Mouse (Mus musculus) layer of hippocampus, adult 11-12 months (tissue): ENCODE measurements around the gene Unc5a.

Experiments
- DNase-seq: peaks from one replicate; pipeline ENCODE4 v3.0.0; 2022; ENCODE audit warnings: low spot score

The Unc5a gene

GRCm38 (mm10) chr13:55004646-55005045 lies 55.4 kb downstream of the Unc5a start:
- DNase-seq, result no peak

DNA sequence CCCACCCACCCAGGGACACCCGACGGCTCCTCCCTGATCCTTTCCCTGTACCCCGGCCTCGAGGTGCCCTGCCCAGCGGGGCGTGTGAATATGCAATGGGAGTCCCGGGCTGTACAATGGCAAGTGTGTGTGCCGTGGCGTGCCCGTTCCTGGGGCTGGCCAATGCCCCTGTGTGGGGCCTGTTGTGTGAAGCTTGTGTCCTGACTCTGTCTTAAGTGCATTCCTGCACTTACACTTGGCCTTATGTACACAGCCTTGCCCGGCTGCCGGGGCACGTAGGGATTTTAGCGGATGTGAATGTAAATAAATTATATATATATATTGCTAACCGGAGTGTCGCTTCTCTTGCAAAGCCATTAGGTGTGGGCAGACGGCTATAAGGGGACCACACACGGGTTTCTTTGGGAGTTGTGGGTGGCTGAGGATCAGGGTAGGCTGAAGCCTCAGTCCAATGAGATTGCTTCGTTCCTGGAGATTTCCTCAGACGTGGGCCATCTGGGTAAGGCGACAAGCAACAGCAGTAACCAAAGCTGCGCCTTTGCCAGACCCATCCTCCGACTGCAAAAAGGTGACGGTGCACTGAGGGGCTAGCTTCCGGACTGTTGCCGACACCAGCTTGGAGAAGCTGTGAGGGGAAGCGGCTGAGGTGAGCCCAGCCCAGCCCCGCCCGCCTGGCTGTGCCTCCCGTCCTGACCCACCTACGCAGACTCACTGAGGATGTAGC lies 56.6 kb downstream of the Unc5a start:
- DNase-seq, result no peak

- no peak for DNase-seq
Observed at GRCm38 (mm10) chr13:55006415-55006742, 57.2 kb downstream of the Unc5a start.

DNA sequence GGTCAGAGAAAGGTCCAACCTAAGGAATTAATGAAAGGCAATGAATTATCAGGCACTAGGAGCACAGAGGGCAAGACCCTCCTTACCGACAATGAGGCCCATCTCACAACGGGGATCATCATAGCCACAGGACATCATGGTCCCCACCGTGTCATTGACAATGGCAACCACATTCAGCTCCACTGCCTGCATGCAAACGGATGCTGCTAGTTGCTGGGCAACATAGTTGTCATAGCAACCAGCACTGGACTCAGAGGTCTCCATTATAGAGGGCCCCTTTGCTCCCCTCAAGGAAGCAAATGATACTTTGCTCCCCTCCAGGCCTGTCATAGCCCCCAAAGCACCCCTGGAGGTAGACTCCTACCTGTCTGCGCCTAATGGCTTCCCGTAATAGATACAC lies 59.4 kb downstream of the Unc5a start:
- no peak for DNase-seq

DNA sequence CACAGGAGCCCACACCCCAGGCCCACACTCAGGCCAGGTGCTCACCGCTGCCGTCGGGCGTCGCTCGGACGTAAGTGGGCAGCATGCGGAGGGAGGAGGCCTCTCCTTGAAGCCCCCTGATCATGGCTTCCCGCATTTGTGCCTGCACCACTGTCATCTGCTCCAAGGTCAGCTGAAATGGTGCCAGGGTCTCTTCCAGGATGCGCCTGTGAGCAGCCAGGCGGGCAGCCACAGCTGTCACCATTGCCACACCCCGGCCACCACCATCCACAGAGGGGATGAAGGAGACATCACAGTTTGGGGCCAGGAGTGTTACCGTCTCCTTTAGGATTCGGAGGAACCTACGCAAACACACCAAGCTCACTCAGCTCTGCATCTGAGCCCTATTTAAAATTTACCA lies 61.9 kb downstream of the Unc5a start:
- DNase-seq, result no peak

DNA sequence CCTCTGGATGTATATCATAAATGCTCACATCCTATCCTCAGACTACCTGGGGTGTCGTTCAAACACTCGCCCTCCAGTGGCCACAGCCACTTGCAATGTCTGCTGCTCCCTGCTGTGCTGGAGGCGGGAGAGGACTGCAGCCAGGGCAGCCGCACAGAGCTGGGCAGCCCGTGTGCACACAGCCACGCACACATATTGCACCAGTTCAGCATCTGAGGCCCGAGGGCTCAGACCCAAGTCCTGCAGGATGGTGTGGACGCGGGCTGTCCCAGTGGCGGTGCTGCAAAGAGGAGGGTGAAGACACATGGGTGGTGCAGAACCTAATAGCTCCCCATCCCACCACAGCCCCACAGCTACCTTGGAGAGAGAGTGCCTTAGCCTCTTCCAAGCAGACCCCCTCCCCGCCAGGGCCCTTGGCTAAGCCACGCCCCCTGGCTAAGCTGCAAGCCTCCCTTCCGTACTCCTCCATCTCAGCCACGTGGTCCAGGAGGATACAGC lies 62.8 kb downstream of the Unc5a start:
- no peak for DNase-seq

GRCm38 (mm10) chr13:55013702-55014344 lies 64.6 kb downstream of the Unc5a start:
- DNase-seq, result no peak

DNA sequence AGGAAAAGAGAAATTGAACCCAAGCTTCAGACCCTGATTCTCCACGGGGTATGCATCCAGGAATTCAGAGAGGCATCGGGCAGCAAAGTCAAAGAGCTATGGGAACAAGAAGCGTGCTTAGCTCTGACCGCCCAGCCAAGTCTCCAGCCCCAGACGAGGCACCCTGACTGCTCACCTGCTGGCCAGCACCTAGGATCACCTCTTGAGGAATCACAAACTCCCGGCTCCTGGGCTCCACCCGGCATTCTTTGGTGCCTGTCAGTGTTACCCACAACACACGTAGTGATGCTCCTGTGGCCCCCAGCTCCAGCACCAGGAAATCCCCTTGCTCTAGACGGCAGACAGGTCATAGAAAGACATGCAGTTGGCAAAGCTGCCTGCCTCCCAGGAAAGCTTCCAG lies 65.2 kb downstream of the Unc5a start:
- no peak for DNase-seq

DNA sequence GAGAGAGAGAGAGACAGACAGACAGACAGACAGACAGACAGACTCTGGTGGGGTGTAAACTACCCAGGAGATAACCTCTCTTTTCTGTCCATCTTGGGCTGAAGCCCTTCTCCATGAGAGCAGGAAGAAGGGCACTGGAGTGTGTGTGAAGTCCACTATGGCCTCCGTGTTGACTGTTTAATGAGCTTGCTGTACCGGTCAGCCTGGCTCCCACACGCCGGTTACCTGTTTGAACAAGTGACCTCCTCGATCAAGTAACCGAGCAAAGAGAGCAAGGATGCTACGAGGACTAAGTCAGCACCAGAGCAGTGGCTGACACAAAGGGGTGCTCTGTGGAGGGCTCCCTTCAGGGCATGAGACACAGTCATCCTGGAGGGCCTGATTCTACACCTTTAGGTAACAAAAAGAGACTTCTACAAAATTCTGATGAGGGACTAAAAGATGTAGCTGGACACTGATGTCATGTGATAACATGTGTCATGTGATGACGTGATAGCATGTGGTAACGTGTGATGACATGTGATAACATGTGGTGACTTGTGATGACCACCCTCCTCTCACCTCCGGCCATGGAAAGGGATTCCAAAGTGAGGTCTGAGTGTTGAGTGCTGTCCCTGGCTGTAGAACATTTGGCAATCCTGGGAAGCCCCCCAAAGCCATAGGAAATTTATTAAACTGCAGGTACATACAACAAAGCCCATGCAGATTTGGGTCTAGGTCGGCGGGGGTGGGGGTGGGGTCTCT lies 68.1 kb downstream of the Unc5a start:
- no peak for DNase-seq

GRCm38 (mm10) chr13:55017898-55018599 lies 68.8 kb downstream of the Unc5a start:
- DNase-seq, result no peak

DNA sequence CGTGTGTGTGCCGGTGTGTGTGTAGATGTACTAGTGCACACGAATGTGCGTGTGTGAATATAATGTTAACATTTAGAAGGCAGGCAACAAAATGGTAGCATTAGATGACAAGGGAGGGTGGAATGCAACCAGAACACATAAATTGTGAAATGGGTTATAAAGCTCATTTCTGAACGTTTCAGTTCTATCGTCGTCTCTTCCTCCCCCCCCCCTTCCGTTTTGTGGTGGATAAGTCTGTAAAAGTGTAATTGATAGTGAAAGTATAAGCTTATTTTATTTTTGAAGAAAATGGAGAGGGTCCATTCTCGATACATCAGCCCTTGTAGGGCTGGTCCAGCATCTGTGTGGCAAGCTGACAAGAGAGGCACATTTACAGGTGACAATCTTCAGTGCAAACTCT lies 69.5 kb downstream of the Unc5a start:
- DNase-seq, result no peak

GRCm38 (mm10) chr13:55019181-55019580 lies 70.0 kb downstream of the Unc5a start:
- DNase-seq, result no peak

GRCm38 (mm10) chr13:55020051-55020450 lies 70.8 kb downstream of the Unc5a start:
- DNase-seq, result no peak

DNA sequence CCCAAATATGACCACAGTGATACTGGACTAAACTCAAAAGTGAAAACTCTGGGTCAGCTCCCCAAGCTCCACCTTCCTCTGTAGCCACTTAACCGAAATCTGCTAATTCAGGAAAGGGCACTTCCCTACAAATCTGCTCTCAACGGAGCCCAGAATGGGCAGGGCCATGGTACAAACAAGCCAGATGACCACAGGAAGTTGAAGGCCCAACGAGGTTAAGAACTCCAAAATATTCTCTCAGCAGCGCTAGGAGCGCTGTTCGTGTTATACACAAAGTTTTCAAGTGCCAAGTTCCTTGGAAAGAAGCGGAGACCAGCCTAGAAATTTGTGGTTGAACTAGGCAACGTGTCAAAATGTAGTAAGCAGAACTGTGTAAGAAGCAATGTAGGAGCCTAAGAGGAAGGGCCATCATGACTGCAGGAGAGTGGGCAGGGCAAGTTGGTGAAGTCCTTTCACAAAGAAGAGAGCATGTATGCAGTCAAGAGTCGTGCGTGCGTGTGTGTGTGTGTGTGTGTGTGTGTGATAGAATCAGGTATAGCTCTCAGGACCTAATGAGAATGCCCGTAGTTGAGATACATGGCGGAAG lies 72.1 kb downstream of the Unc5a start, which contains the start of gene Hk3:
Hk3 (minus strand) TSS at position 192 of the 586 bp plus-strand sequence.
- DNase-seq, result no peak

DNA sequence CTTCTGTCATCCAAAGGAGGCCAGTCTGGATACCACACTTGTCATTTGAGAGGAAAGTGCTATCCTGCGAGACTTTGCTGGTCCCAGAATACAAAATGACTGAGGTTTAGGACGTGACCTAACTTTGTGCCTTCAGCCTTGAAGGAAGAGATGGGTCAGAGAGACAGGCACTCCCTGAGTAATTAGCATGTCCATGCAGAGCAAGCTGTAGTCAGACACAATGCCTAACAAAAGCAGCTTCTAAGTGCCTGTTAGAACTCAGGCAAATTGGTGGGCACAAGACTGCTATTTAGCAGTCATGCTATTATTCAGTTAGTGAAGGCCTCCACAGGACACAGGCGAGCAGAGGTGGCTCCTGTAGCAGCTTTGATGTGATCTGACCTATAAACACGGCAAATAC lies 73.0 kb downstream of the Unc5a start:
- DNase-seq, result no peak

GRCm38 (mm10) chr13:55022715-55023114 lies 73.5 kb downstream of the Unc5a start:
- no peak for DNase-seq

DNA sequence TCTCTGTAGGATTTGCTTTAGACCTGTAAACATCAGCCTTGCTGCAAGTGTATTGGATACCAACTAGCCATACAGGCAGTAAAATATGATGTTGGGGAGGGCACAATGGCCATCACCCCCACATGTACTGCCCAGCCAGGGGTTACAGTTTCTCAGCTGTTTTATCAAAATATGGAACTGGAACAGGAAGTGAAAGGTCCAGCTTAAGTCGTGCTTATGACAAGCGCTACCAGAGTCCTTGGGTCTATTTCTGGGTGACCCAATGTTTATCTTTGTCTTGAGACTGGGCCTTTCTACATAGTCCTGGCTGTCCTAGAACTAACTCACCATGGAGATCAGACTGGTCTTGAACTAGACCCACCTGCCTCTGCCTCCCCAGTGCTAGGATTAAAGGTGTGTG lies 75.0 kb downstream of the Unc5a start:
- DNase-seq, result no peak

DNA sequence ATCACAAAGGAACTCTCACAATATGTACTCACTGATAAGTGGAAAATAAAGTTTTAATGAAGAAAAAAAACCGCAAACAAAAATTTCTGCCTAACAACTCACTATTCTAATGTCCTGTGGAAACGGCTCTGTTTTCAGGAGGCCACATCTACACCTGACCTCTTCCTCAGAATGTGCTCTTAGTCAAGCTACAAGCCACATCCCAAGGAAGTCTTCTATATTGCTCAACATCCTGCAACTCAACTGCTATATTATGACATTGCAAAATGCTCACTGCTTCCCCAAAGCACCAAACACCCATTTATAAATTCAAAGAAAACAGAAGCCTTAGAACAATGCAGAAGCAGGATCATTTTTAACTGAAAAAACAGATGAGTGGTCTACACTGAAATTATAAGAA lies 90.8 kb downstream of the Unc5a start:
- no peak for DNase-seq

GRCm38 (mm10) chr13:55047706-55048105 lies 98.5 kb downstream of the Unc5a start:
- DNase-seq, result no peak
